Mouse (Mus musculus) layer of hippocampus, adult 2 months (tissue): ENCODE data around the gene Fam49a. TPM values are rescaled to one million over a fixed set of nuclear protein-coding genes. Genes with fewer than 3 reads are reported as not detected.
A peak's percentile ranks its signal among the peaks of the same experiment; 100 is the strongest.

Experiments used
- DNase-seq, 2 experiments: peaks; one replicate each; pipeline ENCODE4 v3.0.0; 2022; ENCODE audit warnings: low spot score in 2 of 2
- H3K27ac ChIP-seq: fragments of 200-600 bp; 2 replicates; pipeline ENCODE4 v1.8.1; 2022
- H3K4me3 ChIP-seq: fragments of 200-600 bp; 2 replicates; pipeline ENCODE4 v1.8.1; 2022; ENCODE audit warnings: mild to moderate bottlenecking
- CTCF ChIP-seq: fragments of 200-600 bp; conservative IDR thresholded peaks from 2 replicates; pipeline ENCODE4 v1.8.1; 2022; ENCODE audit warnings: antibody characterized with exemption, mild to moderate bottlenecking, moderate library complexity
- total RNA-seq, 2 experiments: library from RNA; stranded (reverse); gene quantifications; 2 replicates each; pipeline ENCODE4 v1.2.3; 2021

The Fam49a gene
- total RNA-seq, 2 experiments from 2014 or later: 178 to 186 TPM

GRCm38 (mm10) chr12:12359923-12360322, 98.0 kb downstream of the Fam49a start:
- no peak overlapping the region for H3K4me3 ChIP-seq
- TF ChIP-seq CTCF: no peak
- H3K27ac ChIP-seq: no peak overlapping the region
- no peak for DNase-seq

GRCm38 (mm10) chr12:12362371-12362770, 100.4 kb downstream of the Fam49a start:
- no peak overlapping the region for H3K4me3 ChIP-seq
- no peak overlapping the region for H3K27ac ChIP-seq
- TF ChIP-seq CTCF: no peak
- no peak for DNase-seq

- Histone ChIP-seq H3K27ac (no peak overlapping the region), H3K4me3 (no peak overlapping the region)
- TF ChIP-seq CTCF: no peak
- DNase-seq: no peak
Measured at GRCm38 (mm10) chr12:12364201-12364600, 102.3 kb downstream of the Fam49a start.

- H3K4me3 ChIP-seq: no peak overlapping the region
- TF ChIP-seq CTCF: no peak
- peak in 1 of 2 experiments; percentile 32 for DNase-seq
- H3K27ac ChIP-seq: no peak overlapping the region; the same call in 1 of the 2 replicates
Measured at GRCm38 (mm10) chr12:12367423-12367822, 105.5 kb downstream of the Fam49a start.

- no peak for DNase-seq
- no peak for TF ChIP-seq CTCF
- no peak overlapping the region for H3K4me3 ChIP-seq
- no peak overlapping the region for H3K27ac ChIP-seq
Measured at GRCm38 (mm10) chr12:12373111-12373862, 111.3 kb downstream of the Fam49a start.

- no peak overlapping the region for H3K4me3 ChIP-seq
- no peak for TF ChIP-seq CTCF
- H3K27ac ChIP-seq: no peak overlapping the region
- no peak for DNase-seq
Measured at GRCm38 (mm10) chr12:12379056-12379455, 117.1 kb downstream of the Fam49a start.

- no peak overlapping the region for H3K27ac ChIP-seq
Measured at GRCm38 (mm10) chr12:12389271-12389670, 127.3 kb downstream of the Fam49a start.

GRCm38 (mm10) chr12:12396224-12396623, 134.3 kb downstream of the Fam49a start:
- no peak overlapping the region for H3K27ac ChIP-seq
- peak; percentile 62 to 79 for DNase-seq
- TF ChIP-seq CTCF: peak; percentile 90

More at GRCm38 (mm10) chr12:12389271-12389670, 127.3 kb downstream of the Fam49a start:
- DNase-seq: no peak
- TF ChIP-seq CTCF: no peak
- no peak overlapping the region for H3K4me3 ChIP-seq

GRCm38 (mm10) chr12:12401051-12401465, 139.1 kb downstream of the Fam49a start:
- peak; percentile 93 for TF ChIP-seq CTCF
- DNase-seq: peak; percentile 51 to 72
- Histone ChIP-seq H3K4me3 (peak overlapping the region; percentile 53), H3K27ac (peak overlapping the region; percentile 3; the same call in 1 of the 2 replicates)

More at GRCm38 (mm10) chr12:12396224-12396623, 134.3 kb downstream of the Fam49a start:
- no peak overlapping the region for H3K4me3 ChIP-seq

GRCm38 (mm10) chr12:12401504-12401903, 139.6 kb downstream of the Fam49a start:
- Histone ChIP-seq H3K4me3 (peak overlapping the region; percentile 53), H3K27ac (peak overlapping the region; percentile 3; the same call in 1 of the 2 replicates)
- TF ChIP-seq CTCF: no peak
- no peak for DNase-seq

- no peak for TF ChIP-seq CTCF
- Histone ChIP-seq H3K4me3 (no peak overlapping the region), H3K27ac (no peak overlapping the region)
- no peak for DNase-seq
Measured at GRCm38 (mm10) chr12:12405491-12406110, 143.7 kb downstream of the Fam49a start.

GRCm38 (mm10) chr12:12409044-12409443, 147.1 kb downstream of the Fam49a start:
- Histone ChIP-seq H3K27ac (no peak overlapping the region), H3K4me3 (no peak overlapping the region)
- peak; percentile 32 to 47 for DNase-seq
- no peak for TF ChIP-seq CTCF

GRCm38 (mm10) chr12:12412674-12413073, 150.7 kb downstream of the Fam49a start:
- Histone ChIP-seq H3K4me3 (no peak overlapping the region), H3K27ac (no peak overlapping the region)
- DNase-seq: peak; percentile 50 to 89
- TF ChIP-seq CTCF: peak; percentile 98

GRCm38 (mm10) chr12:12420423-12420822, 158.5 kb downstream of the Fam49a start:
- H3K27ac ChIP-seq: no peak overlapping the region
- TF ChIP-seq CTCF: no peak
- no peak overlapping the region for H3K4me3 ChIP-seq
- no peak for DNase-seq
